Mouse (Mus musculus) gastrocnemius, postnatal 10 days (tissue): ENCODE measurements around the gene Gsg1. TPM values are rescaled to one million over a fixed set of nuclear protein-coding genes. Genes with fewer than 3 reads are reported as not detected.

ENCODE experiments used
- DNase-seq: peaks from one replicate; pipeline ENCODE4 v3.0.0; 2021; ENCODE audit warnings: mixed read lengths
- total RNA-seq, 2 experiments: library from RNA; stranded (reverse); gene quantifications; 2 replicates each; pipeline ENCODE4 v1.2.3; 2021

The Gsg1 gene
- total RNA-seq, 2 experiments from 2014 or later: 0.38 TPM; not detected in 1

- DNase-seq: no peak
These were observed 6.3 kb upstream of the Gsg1 start for GRCm38 (mm10) chr6:135260435-135260834.

- peak; percentile 79 for DNase-seq
These were observed 1.4 kb downstream of the Gsg1 start for GRCm38 (mm10) chr6:135252728-135253077.

- DNase-seq: no peak
These were observed 2.1 kb downstream of the Gsg1 start for GRCm38 (mm10) chr6:135251849-135252727.

- no peak for DNase-seq
These were observed 3.0 kb downstream of the Gsg1 start for GRCm38 (mm10) chr6:135250926-135251699.

- DNase-seq: peak; percentile 66
These were observed 4.2 kb downstream of the Gsg1 start for GRCm38 (mm10) chr6:135249846-135250531.

GRCm38 (mm10) chr6:135247861-135248260 is 6.3 kb downstream of the Gsg1 start:
- no peak for DNase-seq

GRCm38 (mm10) chr6:135245586-135245985 is 8.6 kb downstream of the Gsg1 start:
- DNase-seq: no peak

GRCm38 (mm10) chr6:135240361-135240760 is 13.8 kb downstream of the Gsg1 start:
- DNase-seq: no peak

GRCm38 (mm10) chr6:135238211-135238610 is 15.9 kb downstream of the Gsg1 start:
- no peak for DNase-seq

- DNase-seq: no peak
These were observed 16.8 kb downstream of the Gsg1 start for GRCm38 (mm10) chr6:135237326-135237725.

GRCm38 (mm10) chr6:135236576-135236975 is 17.6 kb downstream of the Gsg1 start:
- no peak for DNase-seq

GRCm38 (mm10) chr6:135235742-135236141 is 18.4 kb downstream of the Gsg1 start:
- DNase-seq: no peak

- DNase-seq: no peak
These were observed 21.5 kb downstream of the Gsg1 start for GRCm38 (mm10) chr6:135232443-135233182.

- no peak for DNase-seq
These were observed 23.6 kb downstream of the Gsg1 start for GRCm38 (mm10) chr6:135230586-135230985.

- no peak for DNase-seq
These were observed 25.6 kb downstream of the Gsg1 start for GRCm38 (mm10) chr6:135228465-135228941.

- DNase-seq: no peak
These were observed 30.2 kb downstream of the Gsg1 start for GRCm38 (mm10) chr6:135223786-135224416.

- no peak for DNase-seq
These were observed 34.2 kb downstream of the Gsg1 start for GRCm38 (mm10) chr6:135219916-135220315.

GRCm38 (mm10) chr6:135218330-135218729 is 35.8 kb downstream of the Gsg1 start:
- no peak for DNase-seq

GRCm38 (mm10) chr6:135212666-135213065 is 41.5 kb downstream of the Gsg1 start:
- DNase-seq: no peak

- DNase-seq: no peak
These were observed 43.0 kb downstream of the Gsg1 start for GRCm38 (mm10) chr6:135211169-135211568.

- DNase-seq: no peak
These were observed 47.2 kb downstream of the Gsg1 start for GRCm38 (mm10) chr6:135206909-135207308.
